10 mouse cellular contexts compared by ENCODE assay signal in genomic region chr2:158144750-158145527, GRCm38 (mm10). TPM values are rescaled to one million over a fixed set of nuclear protein-coding genes. Genes with fewer than 3 reads are reported as not detected.
DNase-seq lines count a peak whose midpoint lies in the region; ATAC-seq and TF ChIP-seq lines count a peak whose summit lies in the region.
"Had no signal": no experiment of that assay in that cellular context is flagged by ENCODE, and none has a peak within 500 bp of the region (broad histone marks: within the 10 kb centered on the region; RNA-seq: fewer than 3 reads in every experiment).

No protein-coding gene starts in this region.

- 85% methylated on average over 6 of the region's 6 CpGs for WGBS in hindbrain, postnatal 0 days
- 85% methylated on average over 6 of the region's 6 CpGs for whole genome bisulfite sequencing in hindbrain, embryonic 11.5 days
- WGBS in embryonic facial prominence, embryonic 10.5 days = 84% methylated on average over 6 of the region's 6 CpGs
- 47% methylated on average over 6 of the region's 6 CpGs for whole genome bisulfite sequencing in liver, adult 2 months

- TF ChIP-seq CTCF in hindbrain, postnatal 0 days (IDR thresholded peaks at IDR 0.05; ENCODE audit: low read depth) = no peak
- TF ChIP-seq CTCF in G1E (IDR thresholded peaks at IDR 0.05; ENCODE audit: low read depth, low read length) = no peak
- no peak for TF ChIP-seq CTCF in liver, adult 2 months (IDR thresholded peaks at IDR 0.05; ENCODE audit: low read depth, low read length)

- H3K4me2 ChIP-seq in hindbrain, postnatal 0 days (ENCODE audit: low read depth, low read length) = peak overlapping the region; percentile 53; the same call in 1 of the 2 replicates
- no peak overlapping the region for H3K4me2 ChIP-seq in hindbrain, embryonic 11.5 days (replicated peaks; ENCODE audit: low read depth, low read length)

- peaks cover 12% of the 10 kb centered on the region; the same call in 1 of the 2 replicates for H3K79me2 ChIP-seq in liver, adult 2 months (ENCODE audit: control insufficient read depth, insufficient read depth, low read length)

- H3K27ac ChIP-seq in hindbrain, postnatal 0 days = no peak overlapping the region
- no peak overlapping the region for H3K27ac ChIP-seq in hindbrain, embryonic 11.5 days (ENCODE audit: low read depth, low read length)
- no peak overlapping the region for H3K27ac ChIP-seq in embryonic facial prominence, embryonic 10.5 days (replicated peaks)
- peak overlapping the region; percentile 96 for H3K27ac ChIP-seq in liver, adult 2 months (replicated peaks; ENCODE audit: insufficient read depth, low read depth, low read length)
- H3K27ac ChIP-seq: midbrain, embryonic 13.5 days had no signal

- no peak for ATAC-seq in hindbrain, postnatal 0 days
- ATAC-seq in hindbrain, embryonic 11.5 days (ENCODE audit: low FRiP score) = no peak
- ATAC-seq in G1E (ENCODE audit: extremely low read depth, insufficient number of reproducible peaks, low FRiP score, poor library complexity, severe bottlenecking) = no peak
- ATAC-seq: midbrain, embryonic 13.5 days had no signal

- H3K36me3 ChIP-seq in hindbrain, postnatal 0 days (ENCODE audit: insufficient read depth, low read length) = no peaks in the 10 kb centered on the region
- no peaks in the 10 kb centered on the region for H3K36me3 ChIP-seq in hindbrain, embryonic 11.5 days (ENCODE audit: control insufficient read depth, insufficient read depth, low read length)
- H3K36me3 ChIP-seq in G1E (replicated peaks) = peaks cover 31% of the 10 kb centered on the region
- H3K36me3 ChIP-seq in embryonic facial prominence, embryonic 10.5 days (replicated peaks) = no peaks in the 10 kb centered on the region
- peaks cover 2% of the 10 kb centered on the region; the same call in 1 of the 2 replicates for H3K36me3 ChIP-seq in liver, adult 2 months (ENCODE audit: control insufficient read depth, insufficient read depth, low read length)
- H3K36me3 ChIP-seq: midbrain, embryonic 13.5 days had no signal

- no peak for TF ChIP-seq POLR2A in liver, adult 2 months (IDR thresholded peaks at IDR 0.05; ENCODE audit: extremely low read depth, insufficient read depth, low read length)

- no peak overlapping the region for H3K4me3 ChIP-seq in hindbrain, postnatal 0 days (ENCODE audit: low read length)
- no peak overlapping the region for H3K4me3 ChIP-seq in hindbrain, embryonic 11.5 days (ENCODE audit: low read depth, low read length)
- peak overlapping the region; percentile 78 for H3K4me3 ChIP-seq in G1E (ENCODE audit: low read depth, low read length)
- peak overlapping the region; percentile 6; the same call in 1 of the 2 replicates for H3K4me3 ChIP-seq in embryonic facial prominence, embryonic 10.5 days
- peak overlapping the region; percentile 98 for H3K4me3 ChIP-seq in liver, adult 2 months (ENCODE audit: insufficient read depth, low read depth, low read length)
- H3K4me3 ChIP-seq: midbrain, embryonic 13.5 days had no signal

- H3K4me1 ChIP-seq in hindbrain, postnatal 0 days (ENCODE audit: insufficient read depth, low read length) = 0 out of 2 replicates have a peak, but pooled peaks cover under 1% of the 10 kb centered on the region
- H3K4me1 ChIP-seq in hindbrain, embryonic 11.5 days (replicated peaks; ENCODE audit: control insufficient read depth, insufficient read depth, low read length) = no peaks in the 10 kb centered on the region
- H3K4me1 ChIP-seq in G1E (ENCODE audit: insufficient read depth, low read depth, low read length) = peaks cover 76% of the 10 kb centered on the region
- peaks cover 42% of the 10 kb centered on the region for H3K4me1 ChIP-seq in embryonic facial prominence, embryonic 10.5 days
- peaks cover 35% of the 10 kb centered on the region for H3K4me1 ChIP-seq in liver, adult 2 months (ENCODE audit: control insufficient read depth, insufficient read depth, low read length)

- no peak overlapping the region for H3K9ac ChIP-seq in hindbrain, postnatal 0 days (replicated peaks; ENCODE audit: low read length)
- H3K9ac ChIP-seq in hindbrain, embryonic 11.5 days (ENCODE audit: low read depth, low read length) = no peak overlapping the region
- H3K9ac ChIP-seq in liver, adult 2 months (ENCODE audit: low read depth, low read length) = peak overlapping the region; percentile 99
- H3K9ac ChIP-seq: midbrain, embryonic 13.5 days had no signal

- no peaks in the 10 kb centered on the region for H3K9me3 ChIP-seq in hindbrain, postnatal 0 days (ENCODE audit: low read length)
- H3K9me3 ChIP-seq in hindbrain, embryonic 11.5 days (ENCODE audit: control insufficient read depth, low read length) = no peaks in the 10 kb centered on the region
- no peaks in the 10 kb centered on the region for H3K9me3 ChIP-seq in G1E (replicated peaks)
- H3K9me3 ChIP-seq in embryonic facial prominence, embryonic 10.5 days = no peaks in the 10 kb centered on the region
- H3K9me3 ChIP-seq: midbrain, embryonic 13.5 days had no signal

- H3K27me3 ChIP-seq in hindbrain, postnatal 0 days (ENCODE audit: insufficient read depth, low read length) = no peaks in the 10 kb centered on the region
- H3K27me3 ChIP-seq in hindbrain, embryonic 11.5 days (ENCODE audit: control insufficient read depth, insufficient read depth, low read length) = peaks cover 9% of the 10 kb centered on the region; the same call in 1 of the 2 replicates
- H3K27me3 ChIP-seq in G1E (ENCODE audit: insufficient read depth, low read length) = peaks cover 2% of the 10 kb centered on the region; the same call in 1 of the 2 replicates
- H3K27me3 ChIP-seq in embryonic facial prominence, embryonic 10.5 days (replicated peaks; ENCODE audit: low read depth, poor library complexity, severe bottlenecking) = peaks cover 40% of the 10 kb centered on the region
- H3K27me3 ChIP-seq in liver, adult 2 months (ENCODE audit: control insufficient read depth, insufficient read depth, low read length) = no peaks in the 10 kb centered on the region

- DNase-seq in hindbrain, postnatal 0 days (ENCODE audit: low spot score) = no peak
- no peak for DNase-seq in hindbrain, embryonic 11.5 days (ENCODE audit: low spot score)
- no peak for DNase-seq in G1E (ENCODE audit: low spot score)
- DNase-seq in embryonic facial prominence, embryonic 10.5 days (ENCODE audit: low spot score) = no peak
- no peak for DNase-seq in liver, adult 2 months (ENCODE audit: extremely low read depth, low read depth, low spot score)
- no peak for DNase-seq in ovary, postnatal 36 days (ENCODE audit: low spot score)
- DNase-seq in layer of hippocampus, adult 9-10 months (ENCODE audit: low spot score) = no peak
- DNase-seq in cerebellum, postnatal 14 days = no peak
- DNase-seq: cerebellum, adult 9-10 months had no signal

RNA-seq across cellular contexts. Expression of gene Tgm2, which starts 1.3 kb away (rescaled TPM):
- total RNA-seq in hindbrain, postnatal 0 days (2014; rRNA removed) = 13.6 and 14.4 TPM in 2 replicates
- 6.5 and 7.1 TPM in 2 replicates for polyA plus RNA-seq in hindbrain, postnatal 0 days (2015; fragmentation: Nextera tagmentation; extraction: Ambion mirVana)
- 4.2 and 4.3 TPM in 2 replicates for polyA plus RNA-seq in hindbrain, embryonic 11.5 days (2014; fragmentation: Nextera tagmentation; extraction: Ambion mirVana)
- total RNA-seq in G1E (2014; fragmentation: Nextera tagmentation) (17.2 and 18.7 TPM in 2 replicates), G1E (2017) (23.0 and 23.5 TPM in 2 replicates)
- 29.8 and 37.0 TPM in 2 replicates for polyA plus RNA-seq in G1E (2012)
- 6.4 and 7.8 TPM in 2 replicates for polyA plus RNA-seq in embryonic facial prominence, embryonic 10.5 days (2016; fragmentation: Nextera tagmentation; extraction: Ambion mirVana)
- 68.3 and 101 TPM in 2 replicates for total RNA-seq in liver, adult 2 months (2014; rRNA removed)
- 91.7 and 93.5 TPM in 2 replicates for polyA plus RNA-seq in liver, adult 2 months (2012; rRNA removed)

Comparison
In these comparisons a context has a peak if more than half of its experiments do, and no peak if none do; other contexts are left out.
1. H3K4me3 ChIP-seq: peak in G1E (single experiment), embryonic facial prominence, embryonic 10.5 days (single experiment) and liver, adult 2 months (single experiment); none in hindbrain, postnatal 0 days (single experiment) and hindbrain, embryonic 11.5 days (single experiment).